Mouse (Mus musculus): ENCODE results near the gene Polr2f. TPM values are rescaled to one million over a fixed set of nuclear protein-coding genes. Genes with fewer than 3 reads are reported as not detected.

Polr2f gene
- 354 and 362 TPM in 2 replicates for polyA plus RNA-seq (2014; fragmentation: Nextera tagmentation; extraction: Ambion mirVana)

DNA sequence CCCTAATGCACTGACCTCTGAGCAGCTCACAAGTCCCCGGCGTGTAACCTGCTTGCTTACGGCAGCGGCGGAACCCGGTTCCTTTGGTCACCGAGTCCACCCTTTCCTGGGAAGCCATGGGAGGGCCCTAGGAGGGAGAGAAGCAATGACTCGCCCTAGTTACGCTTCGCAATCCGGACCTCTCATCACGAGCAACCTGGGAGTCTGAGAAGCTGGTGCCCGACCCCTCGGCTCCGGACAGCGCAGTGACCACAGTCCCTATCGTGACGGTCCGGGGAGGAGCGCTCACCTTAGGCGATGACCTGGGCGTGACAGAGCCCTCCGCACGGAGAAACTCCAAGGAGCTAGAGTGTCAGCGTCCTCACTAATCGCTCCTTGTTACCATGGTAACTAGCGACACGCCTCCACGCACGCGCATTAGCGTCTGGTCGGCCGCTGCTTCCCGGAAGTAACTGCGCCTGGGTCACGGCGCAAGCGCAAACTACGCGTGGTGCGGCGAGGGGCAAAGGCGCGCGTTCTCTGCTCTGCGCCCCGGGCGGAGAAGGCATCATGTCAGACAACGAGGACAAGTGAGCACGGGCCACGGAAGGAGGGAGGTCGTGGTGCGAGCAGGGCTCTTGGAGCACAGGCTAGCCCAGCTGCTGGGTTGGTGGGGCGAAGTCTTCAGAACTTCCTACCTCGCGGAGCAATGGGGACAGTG is at the start of gene Polr2f, which contains the start of gene 1700088E04Rik:
Polr2f (plus strand) TSS at position 144 of the 700 bp plus-strand sequence.
1700088E04Rik (minus strand) TSS at position 388 of the 700 bp plus-strand sequence.
- Histone ChIP-seq H3K36me3 (ENCODE audit: control insufficient read depth, insufficient read depth, low read length) (peaks cover 4% of the 10 kb centered on the region), H3K27me3 (ENCODE audit: control insufficient read depth, insufficient read depth, low read length) (no peaks in the 10 kb centered on the region), H3K4me2 (peak within 1 kb of the TSS; percentile 91), H3K4me3 (ENCODE audit: low read depth, low read length) (peak within 1 kb of the TSS; percentile 65), H3K27ac (ENCODE audit: low read depth, low read length) (no peak within 1 kb of the TSS), H3K4me1 (ENCODE audit: control insufficient read depth, insufficient read depth, low read length) (peaks cover 10% of the 10 kb centered on the region), H3K9ac (ENCODE audit: low read length) (peak within 1 kb of the TSS; percentile 75), H3K9me3 (ENCODE audit: control insufficient read depth, low read length) (no peaks in the 10 kb centered on the region)
- DNase-seq (ENCODE audit: low spot score, missing footprints) (peak; percentile 100), ATAC-seq (ENCODE audit: low FRiP score) (peak; percentile 93)
- WGBS = under 1% methylated on average over 57 of the region's 57 CpGs

GRCm38 (mm10) chr15:79092284-79092683 is 48.5 kb upstream of the Polr2f start:
- ATAC-seq (ENCODE audit: low FRiP score) (no peak), DNase-seq (ENCODE audit: low spot score, missing footprints) (no peak)
- Histone ChIP-seq H3K4me1 (ENCODE audit: control insufficient read depth, insufficient read depth, low read length) (no peaks in the 10 kb centered on the region), H3K27me3 (ENCODE audit: control insufficient read depth, insufficient read depth, low read length) (no peaks in the 10 kb centered on the region), H3K4me3 (ENCODE audit: low read depth, low read length) (no peak overlapping the region), H3K4me2 (no peak overlapping the region), H3K27ac (ENCODE audit: low read depth, low read length) (no peak overlapping the region), H3K36me3 (ENCODE audit: control insufficient read depth, insufficient read depth, low read length) (peaks cover 36% of the 10 kb centered on the region), H3K9ac (ENCODE audit: low read length) (no peak overlapping the region), H3K9me3 (ENCODE audit: control insufficient read depth, low read length) (no peaks in the 10 kb centered on the region)
- 95% methylated on average over 6 of the region's 6 CpGs for WGBS

DNA sequence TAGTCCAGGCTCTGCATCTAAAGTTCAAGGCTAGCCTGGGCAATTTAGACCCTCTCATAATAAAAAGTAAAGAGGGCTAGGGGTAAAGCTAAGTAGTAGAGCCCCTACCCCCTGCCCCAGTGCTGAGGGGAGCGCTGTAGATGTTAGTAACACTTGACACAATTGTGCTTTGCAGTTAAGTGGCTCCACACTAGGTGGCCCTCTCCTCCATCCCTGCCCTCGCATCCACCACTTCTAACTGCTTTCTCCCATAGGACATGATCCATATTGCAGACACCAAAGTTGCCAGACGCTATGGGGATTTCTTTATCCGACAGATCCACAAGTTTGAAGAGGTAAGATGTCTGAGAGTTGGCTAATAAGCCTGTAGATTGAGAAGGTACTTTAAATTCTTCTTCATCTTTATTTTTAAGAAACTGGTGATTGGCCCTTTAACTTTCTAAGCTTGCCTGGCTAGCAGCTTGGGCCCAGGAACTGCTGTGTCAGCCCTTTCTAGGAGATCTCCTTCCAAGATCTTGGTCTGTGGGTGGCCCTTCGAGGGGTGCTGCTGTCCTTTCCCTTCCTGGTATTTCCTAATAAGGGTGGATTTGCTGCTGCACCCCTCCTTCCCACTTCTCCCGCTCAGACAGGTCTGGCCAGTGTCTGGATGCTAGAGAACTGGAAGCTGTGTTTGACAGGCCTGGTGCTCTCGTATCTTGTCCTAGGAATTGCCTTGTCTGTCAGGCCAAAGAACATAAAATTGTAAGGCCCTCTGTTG is 47.5 kb upstream of the Polr2f start:
- H3K27ac ChIP-seq (ENCODE audit: low read depth, low read length) = no peak overlapping the region
- H3K27me3 ChIP-seq (ENCODE audit: control insufficient read depth, insufficient read depth, low read length) = no peaks in the 10 kb centered on the region
- no peaks in the 10 kb centered on the region for H3K9me3 ChIP-seq (ENCODE audit: control insufficient read depth, low read length)
- peaks cover 31% of the 10 kb centered on the region for H3K36me3 ChIP-seq (ENCODE audit: control insufficient read depth, insufficient read depth, low read length)
- no peak overlapping the region for H3K4me2 ChIP-seq
- WGBS = 78% methylated on average over 7 of the region's 7 CpGs
- H3K4me3 ChIP-seq (ENCODE audit: low read depth, low read length) = no peak overlapping the region
- ATAC-seq (ENCODE audit: low FRiP score) (no peak), DNase-seq (ENCODE audit: low spot score, missing footprints) (peak; percentile 14)
- H3K9ac ChIP-seq (ENCODE audit: low read length) = no peak overlapping the region
- no peaks in the 10 kb centered on the region for H3K4me1 ChIP-seq (ENCODE audit: control insufficient read depth, insufficient read depth, low read length)

DNA sequence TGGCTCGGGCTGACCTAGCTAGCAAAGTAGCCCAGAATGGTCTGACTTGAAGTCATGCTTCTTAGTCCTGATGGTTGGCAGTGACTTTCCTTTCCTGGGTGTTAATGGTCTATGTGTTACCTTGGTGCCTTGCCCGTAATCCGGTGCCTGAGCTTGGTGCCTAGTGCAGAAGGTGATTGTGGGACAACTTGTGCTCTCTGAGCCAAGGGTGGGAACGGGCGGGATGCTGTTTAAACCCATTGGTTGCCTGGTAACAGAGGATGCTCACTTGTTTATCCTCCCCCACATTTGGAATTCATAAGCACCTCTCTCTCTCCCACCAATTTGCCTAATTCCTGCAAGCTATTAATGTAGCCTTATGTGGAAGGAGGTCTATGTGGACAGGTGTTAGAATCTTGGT is 45.3 kb upstream of the Polr2f start:
- H3K9ac ChIP-seq (ENCODE audit: low read length) = no peak overlapping the region
- H3K9me3 ChIP-seq (ENCODE audit: control insufficient read depth, low read length) = no peaks in the 10 kb centered on the region
- WGBS = 89% methylated on average over 5 of the region's 5 CpGs
- H3K36me3 ChIP-seq (ENCODE audit: control insufficient read depth, insufficient read depth, low read length) = peaks cover 22% of the 10 kb centered on the region; the same call in 1 of the 2 replicates
- ATAC-seq (ENCODE audit: low FRiP score) (no peak), DNase-seq (ENCODE audit: low spot score, missing footprints) (no peak)
- H3K27me3 ChIP-seq (ENCODE audit: control insufficient read depth, insufficient read depth, low read length) = no peaks in the 10 kb centered on the region
- no peak overlapping the region for H3K27ac ChIP-seq (ENCODE audit: low read depth, low read length)
- H3K4me3 ChIP-seq (ENCODE audit: low read depth, low read length) = no peak overlapping the region
- H3K4me2 ChIP-seq = no peak overlapping the region
- no peaks in the 10 kb centered on the region for H3K4me1 ChIP-seq (ENCODE audit: control insufficient read depth, insufficient read depth, low read length)

- 75% methylated on average over 3 of the region's 3 CpGs for WGBS
- DNase-seq (ENCODE audit: low spot score, missing footprints) (no peak), ATAC-seq (ENCODE audit: low FRiP score) (no peak)
- no peak overlapping the region for H3K4me2 ChIP-seq
- no peak overlapping the region for H3K27ac ChIP-seq (ENCODE audit: low read depth, low read length)
- no peaks in the 10 kb centered on the region for H3K27me3 ChIP-seq (ENCODE audit: control insufficient read depth, insufficient read depth, low read length)
- H3K36me3 ChIP-seq (ENCODE audit: control insufficient read depth, insufficient read depth, low read length) = peaks cover 16% of the 10 kb centered on the region; the same call in 1 of the 2 replicates
- no peaks in the 10 kb centered on the region for H3K4me1 ChIP-seq (ENCODE audit: control insufficient read depth, insufficient read depth, low read length)
- no peak overlapping the region for H3K9ac ChIP-seq (ENCODE audit: low read length)
- no peaks in the 10 kb centered on the region for H3K9me3 ChIP-seq (ENCODE audit: control insufficient read depth, low read length)
- H3K4me3 ChIP-seq (ENCODE audit: low read depth, low read length) = no peak overlapping the region
Measured at GRCm38 (mm10) chr15:79096556-79096955, 44.3 kb upstream of the Polr2f start.

DNA sequence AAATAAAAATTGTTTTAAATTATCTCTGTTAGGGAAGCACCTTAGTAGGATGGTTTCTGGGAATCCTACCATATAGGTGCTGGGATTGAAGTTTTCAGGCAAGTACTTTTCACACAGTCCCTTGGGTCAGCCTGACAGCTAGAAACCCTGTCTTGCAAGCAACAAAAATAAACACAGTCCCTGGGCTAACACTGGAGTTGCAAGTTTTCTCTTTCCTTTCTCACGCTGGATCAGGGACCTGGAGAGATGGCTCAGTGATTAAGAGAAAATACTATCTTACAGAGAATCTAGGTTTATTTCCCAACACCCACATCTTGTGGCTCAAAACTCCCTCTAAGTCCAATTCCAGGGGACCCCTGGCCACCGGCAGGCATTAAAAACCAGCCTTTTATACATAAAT is 43.7 kb upstream of the Polr2f start:
- Histone ChIP-seq H3K9ac (ENCODE audit: low read length) (no peak overlapping the region), H3K4me2 (no peak overlapping the region), H3K9me3 (ENCODE audit: control insufficient read depth, low read length) (no peaks in the 10 kb centered on the region), H3K36me3 (ENCODE audit: control insufficient read depth, insufficient read depth, low read length) (peaks cover 15% of the 10 kb centered on the region; the same call in 1 of the 2 replicates), H3K27ac (ENCODE audit: low read depth, low read length) (no peak overlapping the region), H3K27me3 (ENCODE audit: control insufficient read depth, insufficient read depth, low read length) (no peaks in the 10 kb centered on the region), H3K4me1 (ENCODE audit: control insufficient read depth, insufficient read depth, low read length) (no peaks in the 10 kb centered on the region), H3K4me3 (ENCODE audit: low read depth, low read length) (no peak overlapping the region)
- 45% methylated on average over 2 of the region's 2 CpGs for whole genome bisulfite sequencing
- DNase-seq (ENCODE audit: low spot score, missing footprints) = no peak
- no peak for ATAC-seq (ENCODE audit: low FRiP score)

DNA sequence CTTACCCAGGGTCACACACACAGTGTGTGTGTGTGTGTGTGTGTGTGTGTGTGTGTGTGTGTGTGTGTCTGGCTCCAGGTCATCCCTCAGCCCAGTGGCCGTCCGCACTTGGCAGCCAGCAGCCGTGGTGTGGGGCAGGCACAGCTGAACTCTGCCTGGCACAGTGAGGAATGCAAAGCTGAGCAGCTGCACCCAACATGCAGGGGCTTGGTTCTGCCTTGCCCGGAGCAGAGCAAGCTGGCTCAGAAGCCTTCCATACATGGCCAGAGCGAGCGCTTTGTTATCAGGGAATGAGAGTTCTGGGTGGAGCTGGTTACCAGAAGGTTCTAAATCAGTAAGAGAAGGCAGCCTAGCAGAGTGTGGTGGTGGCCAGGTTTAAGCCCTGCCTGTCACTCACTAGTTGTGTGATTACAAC is 43.2 kb upstream of the Polr2f start:
- H3K36me3 ChIP-seq (ENCODE audit: control insufficient read depth, insufficient read depth, low read length) = peaks cover 12% of the 10 kb centered on the region; the same call in 1 of the 2 replicates
- H3K27ac ChIP-seq (ENCODE audit: low read depth, low read length) = no peak overlapping the region
- H3K9me3 ChIP-seq (ENCODE audit: control insufficient read depth, low read length) = no peaks in the 10 kb centered on the region
- no peak overlapping the region for H3K4me3 ChIP-seq (ENCODE audit: low read depth, low read length)
- ATAC-seq (ENCODE audit: low FRiP score) (no peak), DNase-seq (ENCODE audit: low spot score, missing footprints) (no peak)
- WGBS = 65% methylated on average over 6 of the region's 6 CpGs
- no peak overlapping the region for H3K9ac ChIP-seq (ENCODE audit: low read length)
- H3K4me1 ChIP-seq (ENCODE audit: control insufficient read depth, insufficient read depth, low read length) = no peaks in the 10 kb centered on the region
- no peaks in the 10 kb centered on the region for H3K27me3 ChIP-seq (ENCODE audit: control insufficient read depth, insufficient read depth, low read length)
- H3K4me2 ChIP-seq = no peak overlapping the region

DNA sequence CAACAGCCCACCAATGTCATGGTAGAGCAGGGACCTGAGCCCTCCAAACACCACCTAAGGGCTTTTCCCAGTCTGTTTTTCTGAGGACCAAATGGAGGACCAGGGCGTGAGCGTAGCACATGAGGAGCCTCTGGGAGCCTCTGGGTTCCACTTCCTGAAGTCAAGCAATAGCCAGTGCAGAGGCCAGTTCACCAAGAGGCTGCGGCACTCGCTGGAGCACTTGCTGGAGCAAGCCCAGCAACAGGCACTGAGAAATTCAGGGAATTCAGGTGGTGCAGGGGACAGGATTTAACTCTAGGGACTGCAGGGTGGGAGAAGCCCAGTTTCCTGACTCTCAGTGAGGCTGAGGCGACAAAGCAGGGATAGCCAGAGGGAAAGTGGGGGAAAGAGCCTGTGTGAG is 42.6 kb upstream of the Polr2f start:
- ATAC-seq (ENCODE audit: low FRiP score) (no peak), DNase-seq (ENCODE audit: low spot score, missing footprints) (no peak)
- no peaks in the 10 kb centered on the region for H3K9me3 ChIP-seq (ENCODE audit: control insufficient read depth, low read length)
- no peaks in the 10 kb centered on the region for H3K4me1 ChIP-seq (ENCODE audit: control insufficient read depth, insufficient read depth, low read length)
- H3K9ac ChIP-seq (ENCODE audit: low read length) = no peak overlapping the region
- no peak overlapping the region for H3K4me2 ChIP-seq
- H3K4me3 ChIP-seq (ENCODE audit: low read depth, low read length) = no peak overlapping the region
- peaks cover 12% of the 10 kb centered on the region; the same call in 1 of the 2 replicates for H3K36me3 ChIP-seq (ENCODE audit: control insufficient read depth, insufficient read depth, low read length)
- H3K27me3 ChIP-seq (ENCODE audit: control insufficient read depth, insufficient read depth, low read length) = no peaks in the 10 kb centered on the region
- H3K27ac ChIP-seq (ENCODE audit: low read depth, low read length) = no peak overlapping the region
- WGBS = 71% methylated on average over 5 of the region's 5 CpGs

DNA sequence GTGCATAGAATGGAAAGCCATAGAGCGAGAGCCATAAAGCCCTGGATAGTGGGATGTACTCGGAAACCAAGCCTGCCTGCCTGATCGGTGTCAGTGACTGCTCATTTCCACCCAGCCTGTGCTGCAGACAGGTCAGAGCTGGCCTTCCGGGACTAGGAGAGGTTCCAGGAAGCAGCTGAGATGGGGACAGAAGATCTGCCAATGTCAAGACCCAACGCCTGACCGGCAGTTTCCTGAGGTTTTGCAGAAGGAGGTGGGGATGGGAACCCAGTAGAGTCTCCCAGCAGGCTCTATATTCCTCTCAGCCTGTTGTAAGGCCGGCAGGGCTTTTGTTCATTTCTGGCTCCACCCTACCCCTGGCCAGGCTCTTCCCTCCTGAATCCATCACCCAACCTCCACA is 41.9 kb upstream of the Polr2f start:
- H3K9ac ChIP-seq (ENCODE audit: low read length) = no peak overlapping the region
- H3K27ac ChIP-seq (ENCODE audit: low read depth, low read length) = no peak overlapping the region
- no peak overlapping the region for H3K4me2 ChIP-seq
- no peaks in the 10 kb centered on the region for H3K27me3 ChIP-seq (ENCODE audit: control insufficient read depth, insufficient read depth, low read length)
- H3K4me3 ChIP-seq (ENCODE audit: low read depth, low read length) = no peak overlapping the region
- DNase-seq (ENCODE audit: low spot score, missing footprints) (no peak), ATAC-seq (ENCODE audit: low FRiP score) (no peak)
- peaks cover 6% of the 10 kb centered on the region; the same call in 1 of the 2 replicates for H3K36me3 ChIP-seq (ENCODE audit: control insufficient read depth, insufficient read depth, low read length)
- H3K4me1 ChIP-seq (ENCODE audit: control insufficient read depth, insufficient read depth, low read length) = no peaks in the 10 kb centered on the region
- 58% methylated on average over 7 of the region's 7 CpGs for WGBS
- H3K9me3 ChIP-seq (ENCODE audit: control insufficient read depth, low read length) = no peaks in the 10 kb centered on the region
